Mouse (Mus musculus) embryo, embryonic 9.5 days (tissue): ENCODE data around the gene Atp1b2.
"Not testable (repeated sequence)": the region's sequence is repeated elsewhere in the genome, so short reads cannot be mapped to it uniquely, and the experiment has no call there.

Experiments
- DNase-seq: peaks from one replicate; pipeline ENCODE4 v3.0.0-alpha.2; 2017; ENCODE audit errors: extremely low spot score

The Atp1b2 gene

DNA sequence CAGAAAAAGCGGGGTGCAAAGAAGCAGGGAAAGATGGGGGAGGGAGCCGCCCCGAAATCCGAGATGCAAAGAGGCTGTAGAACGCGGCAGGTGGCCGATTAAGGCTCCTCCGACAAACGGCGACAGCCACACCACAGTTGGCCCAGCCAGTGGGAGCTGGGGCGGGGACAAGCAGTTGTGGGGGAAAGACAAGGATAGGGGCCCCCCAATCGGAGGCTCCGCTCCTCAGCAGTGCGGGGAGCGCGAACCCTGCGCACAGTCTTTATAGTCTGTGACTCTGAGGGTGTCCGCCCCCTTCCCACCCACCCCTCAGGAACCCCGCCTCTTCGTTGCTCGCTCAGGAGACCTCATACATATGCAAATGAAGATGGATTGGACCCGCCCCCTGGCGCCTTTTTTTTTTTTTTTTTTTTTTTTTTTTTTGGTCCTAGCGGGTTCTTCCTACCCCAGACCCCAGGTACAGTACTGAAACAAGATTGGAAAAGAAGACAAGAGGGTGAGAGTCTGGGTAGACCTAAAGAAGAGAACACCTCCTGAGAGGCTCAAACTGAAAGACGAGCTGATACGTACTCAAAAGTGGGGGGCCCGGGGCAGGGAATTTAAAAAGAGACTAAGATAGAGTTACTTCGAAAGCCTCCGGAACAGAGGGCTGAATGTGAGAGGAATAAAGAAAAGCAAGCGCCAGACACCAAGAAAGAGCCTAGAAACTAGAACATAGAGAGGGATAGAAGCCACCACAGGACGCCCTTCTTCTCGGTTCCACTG lies at the start of gene Atp1b2:
Gene Atp1b2 (minus strand): TSS at position 217 of the 765 bp plus-strand sequence.
- peak; percentile 79 for DNase-seq

DNA sequence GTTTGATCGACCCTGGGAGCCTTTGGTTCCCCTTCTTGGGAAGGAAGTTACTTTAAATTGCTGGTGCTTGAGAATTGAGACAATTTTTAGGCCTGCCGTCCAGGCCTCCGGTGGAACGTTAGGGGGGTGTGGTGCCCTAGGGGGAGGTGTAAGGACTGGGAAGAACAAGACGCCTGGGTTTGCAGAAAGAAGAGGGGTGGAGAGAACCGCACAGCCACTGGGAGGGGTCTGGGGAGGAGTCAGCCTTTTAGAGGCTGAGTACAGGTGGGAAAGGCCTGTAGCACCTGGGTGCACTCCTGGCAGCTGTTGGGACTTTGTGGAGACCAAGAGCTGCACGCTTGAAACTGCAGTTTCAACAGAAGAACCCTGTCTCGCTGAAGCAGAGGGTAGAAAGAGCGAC lies 49.0 kb upstream of the Atp1b2 start:
- no peak for DNase-seq

DNA sequence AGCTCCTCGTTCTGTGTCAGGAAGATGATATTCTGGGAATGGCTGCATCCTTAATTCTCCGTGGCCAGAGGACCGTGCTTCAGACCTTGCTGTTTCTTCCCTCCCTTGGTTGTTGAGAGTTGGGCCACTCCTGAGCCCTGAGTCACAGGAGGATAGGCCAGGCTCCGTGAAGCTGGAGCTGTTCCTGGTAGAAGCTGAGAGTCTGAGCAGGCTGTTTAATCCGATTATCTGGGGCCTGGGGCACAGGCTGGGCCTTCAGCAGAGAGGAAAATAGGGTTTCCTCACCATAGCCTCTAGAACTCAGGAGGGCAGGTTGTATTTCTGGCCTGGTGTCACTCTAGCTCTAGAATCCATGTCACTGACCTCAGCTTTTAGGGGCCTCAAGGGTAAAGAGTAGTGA lies 47.7 kb upstream of the Atp1b2 start:
- DNase-seq, result no peak

DNA sequence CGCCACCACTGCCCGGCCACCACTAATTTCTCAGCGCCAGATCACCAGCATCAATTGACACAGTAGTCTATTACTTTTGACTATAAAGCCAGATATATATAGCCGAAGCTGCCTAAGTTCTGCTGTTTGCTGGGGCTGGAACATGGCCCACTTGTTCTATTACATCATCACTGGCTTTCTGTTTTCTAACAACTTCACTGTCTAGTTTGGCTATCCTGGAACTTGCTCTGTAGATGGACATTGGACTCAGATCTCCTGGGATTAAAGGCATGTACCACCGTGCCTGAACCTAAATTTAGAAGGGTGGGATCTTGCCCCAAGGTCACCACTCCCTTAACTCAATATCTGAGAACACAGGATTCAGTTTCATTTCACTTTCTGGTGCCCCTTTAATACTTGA lies 40.1 kb upstream of the Atp1b2 start:
- no peak for DNase-seq

DNA sequence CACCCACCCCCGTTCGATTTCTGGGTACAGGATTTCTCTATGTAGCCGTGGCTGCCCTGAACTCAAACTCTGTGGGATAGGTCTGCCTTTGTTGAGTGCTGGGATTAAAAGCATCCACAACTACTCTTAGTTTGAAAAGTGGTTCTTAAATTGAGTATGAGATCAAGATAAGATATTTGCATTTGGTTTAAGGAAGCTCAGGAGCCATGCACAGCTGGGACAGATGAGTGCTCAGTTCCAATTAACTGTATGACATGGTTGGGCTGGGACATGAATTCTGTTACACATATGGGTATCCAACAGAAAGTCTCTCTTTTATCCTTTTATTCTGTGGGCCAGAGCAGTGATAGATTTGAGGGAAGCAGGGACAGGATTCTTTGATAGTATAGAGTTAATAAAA lies 29.7 kb upstream of the Atp1b2 start:
- DNase-seq, result no peak

DNA sequence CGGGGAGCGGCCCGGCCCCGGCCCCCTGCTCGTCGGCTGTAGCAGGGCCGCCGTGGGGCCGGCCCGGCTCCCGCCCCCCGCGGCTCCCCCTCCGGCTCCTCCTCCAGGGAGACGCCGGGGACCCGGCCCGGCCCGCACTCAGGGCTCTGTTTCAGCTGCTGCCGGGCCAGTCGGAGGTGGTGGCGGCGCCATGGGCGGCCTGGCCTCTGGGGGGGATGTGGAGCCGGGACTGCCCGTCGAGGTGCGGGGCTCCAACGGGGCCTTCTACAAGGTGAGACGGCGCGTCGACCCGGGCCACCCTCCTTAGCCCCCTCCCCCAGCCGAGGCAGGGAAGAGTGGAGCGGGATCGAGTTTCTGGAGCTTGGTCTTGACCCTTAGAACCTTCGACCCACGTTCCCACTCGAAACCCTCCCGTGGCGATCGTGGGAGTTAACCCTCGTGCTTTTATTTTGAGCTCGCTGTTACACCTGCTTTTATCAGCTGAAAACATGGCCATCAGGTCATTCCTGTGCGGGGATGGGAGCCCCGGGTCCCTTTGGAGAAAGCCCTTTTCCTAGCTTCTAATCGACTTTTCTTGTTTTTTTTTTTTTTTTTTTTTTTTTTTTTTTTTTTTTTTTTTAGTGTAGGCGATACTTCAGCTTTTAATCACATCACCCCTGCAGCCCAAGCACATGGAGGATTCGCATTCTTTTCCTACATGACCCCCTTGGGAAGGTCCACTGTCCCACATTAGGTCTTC lies 27.6 kb upstream of the Atp1b2 start:
- no peak for DNase-seq

DNA sequence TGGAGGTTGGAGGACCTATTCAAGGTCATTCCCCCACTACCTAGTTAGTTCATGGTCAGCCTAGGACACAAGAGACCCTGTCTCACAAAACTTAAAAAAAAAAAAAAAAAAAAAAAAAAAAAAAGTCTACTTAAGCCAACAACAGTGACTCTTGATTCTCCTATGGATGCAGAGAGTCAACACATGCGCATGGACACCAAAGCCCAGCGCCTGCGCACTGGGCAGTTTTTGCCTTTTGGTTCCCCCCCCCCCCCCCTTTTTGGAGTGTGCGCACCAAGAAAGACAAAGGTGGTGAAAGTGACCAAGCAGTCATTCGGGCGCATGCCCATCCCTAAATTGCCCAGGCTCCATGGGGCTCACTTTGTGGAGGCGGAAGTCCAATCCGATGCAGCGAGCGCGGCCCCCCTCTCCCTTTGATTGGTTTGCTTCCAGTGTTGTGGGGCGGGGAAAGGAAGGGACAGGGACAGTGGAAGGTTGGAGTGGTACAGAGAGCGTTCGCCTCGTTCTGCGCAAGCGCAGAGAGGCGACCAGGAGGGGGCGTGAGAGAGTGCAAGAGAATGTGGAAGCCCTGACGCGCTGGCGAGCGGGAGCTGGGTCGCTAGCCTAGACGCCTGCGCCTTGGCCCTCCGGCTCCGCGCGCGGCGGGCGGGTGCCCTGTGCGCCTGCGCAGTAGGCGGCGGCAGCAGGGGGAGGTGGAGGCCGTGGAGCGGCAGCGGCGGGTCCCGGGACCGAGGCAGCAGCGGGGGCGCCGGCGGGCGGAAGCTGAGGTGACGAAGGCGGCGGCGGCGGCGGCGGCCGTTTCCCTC lies 26.7 kb upstream of the Atp1b2 start, which contains the start of gene Fxr2:
Gene Fxr2 (plus strand): TSS at position 707 of the 806 bp plus-strand sequence.
- peak; percentile 100 for DNase-seq

DNA sequence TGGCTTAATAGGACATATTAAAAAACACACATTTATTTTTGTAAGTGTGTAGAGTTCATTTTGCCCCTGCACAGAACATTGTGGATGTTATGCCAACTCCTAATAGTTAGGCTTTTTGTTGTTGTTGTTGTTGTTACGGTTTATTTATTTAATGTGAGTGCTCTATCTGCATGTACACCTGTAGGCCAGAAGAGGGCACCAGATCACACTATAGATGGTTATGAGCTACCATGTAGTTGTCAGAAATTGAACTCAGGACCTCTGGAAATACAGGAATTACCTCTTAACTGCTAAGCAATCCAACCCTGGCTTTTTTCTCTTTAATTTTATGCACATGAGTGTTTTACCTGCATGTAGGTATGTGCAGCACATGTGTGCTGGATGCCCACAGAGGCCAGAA lies 24.1 kb upstream of the Atp1b2 start:
- DNase-seq, result no peak

DNA sequence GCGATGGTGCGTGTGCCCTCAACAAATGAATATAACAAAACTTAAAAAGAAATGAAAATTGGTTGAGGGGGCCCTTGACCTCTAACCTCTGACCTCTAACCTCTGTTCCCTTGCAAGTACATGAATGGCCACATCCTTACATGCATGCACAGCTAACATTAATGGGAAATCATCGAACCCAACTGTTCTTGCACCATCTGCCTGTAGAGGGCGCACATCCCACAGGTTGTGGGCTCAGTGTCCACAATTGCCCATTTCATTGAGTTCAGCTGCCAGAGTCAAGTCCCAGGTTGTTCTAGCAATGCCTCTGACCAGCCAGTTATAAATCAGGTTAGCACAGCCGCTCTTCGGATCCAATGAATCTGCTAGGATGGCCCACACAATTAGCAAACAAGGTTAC lies 22.5 kb upstream of the Atp1b2 start:
- peak; percentile 82 for DNase-seq

DNA sequence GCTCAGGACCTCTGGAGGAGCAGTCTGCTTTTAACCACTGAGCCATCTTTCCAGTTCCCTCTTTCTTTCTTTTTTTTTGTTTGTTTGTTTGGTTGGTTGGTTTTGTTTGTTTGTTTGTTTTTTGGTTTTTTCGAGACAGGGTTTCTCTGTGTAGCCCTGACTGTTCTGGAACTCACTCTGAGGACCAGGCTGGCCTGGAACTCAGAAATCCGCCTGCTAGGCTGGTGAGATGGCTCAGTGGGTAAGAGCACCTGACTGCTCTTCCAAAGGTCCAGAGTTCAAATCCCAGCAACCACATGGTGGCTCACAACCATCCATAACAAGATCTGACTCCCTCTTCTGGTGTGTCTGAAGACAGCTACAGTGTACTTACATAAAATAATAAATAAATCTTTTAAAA lies 18.6 kb upstream of the Atp1b2 start:
- DNase-seq, result not testable (repeated sequence)

DNA sequence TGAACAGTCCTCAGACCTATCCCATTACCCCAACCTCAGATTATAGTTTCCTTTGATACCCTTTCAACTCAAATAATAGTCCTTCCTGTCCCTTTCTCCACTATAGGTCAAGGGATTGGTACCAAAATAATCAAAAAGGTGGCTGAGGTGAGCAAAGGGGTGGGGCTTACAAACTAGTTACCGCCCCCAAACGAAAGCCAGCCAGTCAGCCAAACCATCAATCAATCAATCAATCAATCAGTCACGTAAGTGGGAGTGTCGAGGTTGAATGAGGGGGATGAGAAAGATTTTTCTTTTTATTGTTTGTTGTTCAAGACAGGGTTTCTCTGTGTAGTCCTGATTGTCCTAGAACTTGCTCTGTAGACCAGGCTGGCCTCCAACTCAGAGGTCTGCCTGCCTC lies 17.3 kb upstream of the Atp1b2 start:
- no peak for DNase-seq

DNA sequence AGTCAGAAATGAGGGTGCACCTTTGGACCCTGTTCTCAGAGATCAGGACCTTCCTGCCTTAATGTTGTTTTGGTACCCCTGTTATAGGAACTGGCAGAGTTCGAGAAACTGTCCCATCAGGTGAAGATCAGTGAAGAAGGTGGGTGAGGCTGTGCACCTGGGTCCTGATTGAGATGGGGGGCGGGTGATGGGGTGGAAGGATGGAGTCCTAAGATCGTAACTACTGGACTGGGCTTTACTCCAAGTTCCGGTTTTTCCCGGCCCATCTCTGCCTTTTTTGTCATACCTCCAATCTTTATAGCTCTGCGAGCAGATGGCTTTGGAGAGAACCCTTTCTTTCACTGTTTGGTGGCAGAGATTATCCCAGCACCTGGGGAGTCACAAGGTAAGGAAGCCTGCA lies 16.7 kb upstream of the Atp1b2 start:
- DNase-seq, result no peak

DNA sequence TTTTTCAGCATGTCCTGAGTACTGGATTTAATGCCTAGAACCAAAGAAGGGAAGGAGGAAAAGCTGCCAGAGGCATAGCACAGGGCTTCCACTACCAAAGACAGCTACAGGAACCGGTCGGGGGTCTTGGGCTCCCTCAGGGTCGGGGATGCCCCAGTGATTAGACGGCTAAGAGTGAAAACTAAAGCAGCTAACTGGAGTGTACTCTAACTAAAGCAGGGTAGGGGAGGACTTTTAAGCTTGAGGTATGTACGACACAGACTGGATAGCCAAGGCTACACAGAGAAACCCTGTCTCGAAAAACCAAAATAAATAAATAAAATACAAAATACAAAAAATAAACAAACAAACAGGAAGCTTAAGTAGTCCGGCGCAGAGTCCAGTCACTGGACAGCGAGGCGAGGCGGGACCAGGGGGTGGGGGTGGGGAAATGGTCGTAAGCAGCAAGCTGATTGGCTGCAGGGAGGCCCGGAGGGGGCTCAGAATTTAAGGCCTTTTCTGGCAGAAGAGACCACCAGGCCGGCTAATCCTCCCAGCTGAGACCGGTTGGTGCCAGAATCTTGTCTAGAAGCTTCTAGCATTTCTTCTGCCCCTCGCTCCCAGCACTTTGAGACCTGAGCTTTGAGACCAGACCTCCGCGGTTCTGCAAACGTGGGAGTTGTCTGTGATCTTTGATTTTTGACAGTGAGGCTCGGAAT lies 16.0 kb upstream of the Atp1b2 start, which contains the start of gene Sat2:
Gene Sat2 (plus strand): TSS at position 454 of the 698 bp plus-strand sequence.
- DNase-seq, result peak; percentile 82

DNA sequence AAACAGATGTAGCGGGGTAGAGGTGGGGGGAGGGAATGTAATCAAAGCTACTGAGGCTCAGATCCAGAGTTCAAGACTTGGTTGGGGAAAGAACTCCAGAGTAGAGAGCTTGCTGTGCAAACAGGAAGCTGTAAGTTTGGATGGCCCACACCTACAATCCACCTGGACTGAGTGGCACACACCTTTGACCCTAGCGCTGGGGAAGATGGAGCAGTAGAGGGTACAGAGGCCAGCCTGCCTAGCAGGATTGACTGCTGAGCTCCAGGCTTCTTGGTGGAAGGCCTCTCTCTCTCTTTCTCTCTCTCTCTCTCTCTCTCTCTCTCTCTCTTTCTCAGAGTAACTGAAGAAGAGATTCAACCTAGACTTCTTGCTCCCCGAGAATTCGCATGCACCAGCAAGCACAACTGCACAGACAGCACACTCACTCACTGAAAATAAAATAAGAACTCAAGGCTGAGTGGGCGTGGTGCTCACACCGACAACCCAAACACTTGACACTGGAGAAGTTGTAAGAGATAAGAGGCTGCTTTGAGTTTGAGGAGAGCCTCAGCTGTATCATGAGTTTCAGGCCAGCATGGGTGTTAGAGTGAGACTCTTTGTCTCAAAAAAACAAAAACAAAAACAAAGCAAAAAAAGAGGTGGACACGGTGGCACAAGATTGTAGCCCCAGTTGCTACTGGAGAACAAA lies 14.8 kb upstream of the Atp1b2 start:
- DNase-seq, result no peak

DNA sequence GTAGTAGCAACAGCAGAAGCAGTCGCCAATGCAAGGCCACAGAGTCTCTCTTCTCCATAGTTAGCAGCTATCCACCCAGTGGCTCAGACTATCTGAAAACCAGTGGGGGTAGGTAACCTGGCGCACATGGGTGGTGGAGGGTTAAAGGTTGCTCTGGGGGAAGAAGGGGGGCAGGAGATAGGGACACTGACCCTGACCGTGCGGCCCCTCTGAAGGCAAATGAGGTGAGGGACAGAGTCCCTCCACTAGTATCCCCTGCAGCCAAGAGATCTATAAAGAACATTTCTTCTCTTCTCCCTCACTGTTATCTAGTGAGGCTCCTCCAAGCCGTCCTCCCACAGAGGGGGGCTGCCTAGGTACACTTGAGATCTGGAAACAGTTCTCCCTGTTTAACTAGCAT lies 12.1 kb upstream of the Atp1b2 start, which contains the start of gene Shbg:
Gene Shbg (minus strand): TSS at position 101 of the 400 bp plus-strand sequence.
- no peak for DNase-seq

DNA sequence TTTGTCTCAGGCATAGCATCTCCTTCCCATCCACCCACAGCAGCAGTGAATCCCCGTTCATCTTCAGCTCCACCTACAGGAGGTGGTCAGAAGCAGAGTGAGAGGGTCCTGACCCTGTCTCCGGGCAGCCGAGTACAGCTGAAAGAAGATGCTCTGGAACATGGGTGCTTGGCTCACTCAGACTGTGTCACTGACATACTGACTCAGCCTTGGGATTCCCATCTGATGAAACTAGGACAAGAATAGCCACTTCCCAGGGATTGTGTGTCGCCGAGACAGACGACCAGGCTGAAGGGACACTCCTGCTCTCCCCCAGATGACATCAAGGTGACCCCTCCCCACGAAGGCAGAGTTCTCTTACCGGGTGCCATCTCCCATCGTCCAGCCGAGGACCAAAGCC lies 11.0 kb upstream of the Atp1b2 start:
- no peak for DNase-seq

DNA sequence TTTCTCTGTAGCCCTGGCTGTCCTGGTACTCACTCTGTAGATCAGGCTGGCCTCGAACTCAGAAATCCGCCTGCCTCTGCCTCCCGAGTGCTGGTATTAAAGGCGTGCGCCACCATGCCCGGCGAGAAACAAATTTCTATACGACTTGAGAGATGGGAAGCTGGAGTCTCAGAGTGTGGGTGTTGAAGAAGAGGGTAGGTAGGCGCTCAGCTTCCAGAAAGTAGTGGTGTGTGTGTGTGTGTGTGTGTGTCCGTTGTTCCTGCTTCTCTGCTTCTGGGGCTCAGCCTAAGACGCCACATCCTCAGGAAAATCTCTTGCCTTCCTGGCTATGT lies 8.5 kb upstream of the Atp1b2 start:
- DNase-seq, result not testable (repeated sequence)

DNA sequence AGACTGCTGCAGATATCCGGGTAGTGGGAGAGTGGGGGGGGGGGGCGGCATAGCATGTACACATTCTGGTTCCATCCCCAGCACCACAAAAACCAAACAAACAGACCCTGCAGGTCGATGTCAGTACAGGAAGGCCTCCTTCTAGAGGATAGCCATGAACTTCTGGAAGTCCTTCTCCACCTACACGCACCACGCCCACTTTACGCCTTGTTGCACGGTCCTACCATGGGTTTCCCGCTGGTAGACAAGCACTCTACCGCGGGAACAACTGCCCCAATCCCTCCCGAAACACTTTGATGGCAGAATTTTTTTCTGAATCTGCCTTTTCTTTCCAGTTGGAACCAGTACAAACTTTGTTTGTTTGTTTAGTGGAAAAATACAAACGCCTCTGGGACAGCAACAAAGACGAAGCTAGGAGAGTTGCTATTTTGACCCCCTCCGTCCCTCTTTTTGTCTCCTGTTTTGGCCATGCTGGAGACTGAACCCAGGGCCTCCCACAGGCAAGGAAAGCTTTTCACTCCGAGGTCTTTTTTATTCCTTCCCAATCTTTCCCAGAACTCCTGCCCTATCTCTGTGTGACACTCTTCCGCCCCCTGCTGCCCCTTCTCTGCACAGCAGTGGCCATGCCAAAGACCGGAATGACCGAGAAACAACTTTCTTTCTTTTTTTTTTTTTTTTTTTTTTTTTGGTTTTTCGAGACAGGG lies 8.0 kb upstream of the Atp1b2 start:
- DNase-seq, result peak; percentile 86

DNA sequence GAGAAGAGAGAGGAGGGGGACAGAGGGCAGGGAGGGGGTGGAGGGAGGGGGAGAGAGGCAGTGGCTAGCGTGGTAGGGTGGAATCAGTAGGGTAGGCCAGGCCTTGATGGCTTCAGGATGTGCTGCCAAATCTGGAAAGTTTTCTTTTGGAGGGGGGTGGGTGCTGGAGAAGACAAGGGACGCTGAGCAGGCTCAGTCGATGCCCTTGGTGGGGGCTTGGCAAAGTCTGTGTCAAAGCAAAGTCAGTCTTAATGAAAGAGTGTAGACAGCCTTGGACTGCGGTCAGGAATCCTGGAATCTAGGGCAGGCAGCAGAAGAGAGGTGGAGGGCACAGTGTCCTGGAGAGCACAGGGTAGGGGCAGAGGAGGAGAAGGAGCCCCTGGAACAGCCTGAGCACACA lies 5.2 kb upstream of the Atp1b2 start:
- no peak for DNase-seq

DNA sequence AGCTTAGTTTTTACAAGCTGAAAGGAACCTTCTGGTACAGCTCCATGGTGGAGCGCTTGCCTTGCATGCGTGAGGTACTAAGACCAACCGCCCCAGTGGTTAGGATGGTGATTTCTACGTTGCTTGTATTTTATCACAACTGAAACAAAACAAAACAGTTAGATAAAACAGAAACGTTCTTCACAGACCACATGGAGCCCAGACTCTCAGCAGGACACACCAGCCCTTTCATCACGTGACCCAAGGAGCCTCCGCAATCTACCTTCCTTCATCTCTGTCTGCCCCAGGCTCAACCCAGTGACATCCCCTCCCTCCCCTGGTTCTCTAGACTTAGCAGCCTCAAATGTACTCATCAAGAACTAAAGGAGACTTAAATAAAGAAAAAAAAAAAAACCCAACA lies 3.7 kb upstream of the Atp1b2 start:
- DNase-seq, result no peak

DNA sequence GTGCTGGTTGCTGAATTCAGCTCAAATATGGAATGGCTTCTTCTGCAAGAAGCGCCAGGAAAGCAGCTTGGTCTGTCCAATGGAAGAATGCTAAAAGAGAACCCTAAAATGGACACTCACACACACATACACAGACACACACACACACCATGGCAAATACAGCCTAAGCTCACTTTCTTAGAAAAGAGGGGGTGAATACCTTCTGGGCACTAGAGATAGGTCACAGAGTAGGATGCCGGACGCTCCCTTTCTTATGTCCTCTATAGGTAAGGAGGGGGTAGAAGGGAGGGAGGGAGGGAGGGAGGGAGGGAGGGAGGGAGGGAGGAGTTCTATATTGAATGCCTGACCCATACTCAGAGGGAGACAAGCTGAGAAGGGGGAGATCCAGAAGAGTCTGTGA lies 2.8 kb upstream of the Atp1b2 start:
- no peak for DNase-seq
